Mouse (Mus musculus): ENCODE data around the gene Tpk1.

Tpk1 gene

GRCm38 (mm10) chr6:43522046-43522445, 144.0 kb downstream of the Tpk1 start:
- no peak for DNase-seq (ENCODE audit: low read depth)

GRCm38 (mm10) chr6:43520218-43520617, 145.9 kb downstream of the Tpk1 start:
- no peak for DNase-seq (ENCODE audit: low read depth)

DNA sequence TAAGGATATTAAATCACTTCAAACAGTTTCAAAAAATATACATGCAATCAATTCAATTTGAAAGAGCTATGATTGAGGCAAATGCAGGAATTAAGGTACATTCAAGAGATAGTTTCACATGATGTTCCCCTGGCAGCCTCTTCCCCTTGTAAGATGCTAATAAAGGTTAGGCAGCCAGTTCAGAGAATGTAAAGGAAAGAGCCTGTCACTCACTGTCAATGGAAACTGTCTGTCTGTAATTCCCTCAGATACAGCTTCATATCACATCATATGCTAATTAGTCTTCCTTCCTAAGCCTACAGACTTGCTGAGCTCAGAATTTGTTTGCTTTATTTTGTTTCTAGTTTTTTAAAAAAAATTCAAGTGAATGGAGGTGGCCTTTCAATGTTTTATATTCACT, 147.7 kb downstream of the Tpk1 start:
- no peak for DNase-seq (ENCODE audit: low read depth)

DNA sequence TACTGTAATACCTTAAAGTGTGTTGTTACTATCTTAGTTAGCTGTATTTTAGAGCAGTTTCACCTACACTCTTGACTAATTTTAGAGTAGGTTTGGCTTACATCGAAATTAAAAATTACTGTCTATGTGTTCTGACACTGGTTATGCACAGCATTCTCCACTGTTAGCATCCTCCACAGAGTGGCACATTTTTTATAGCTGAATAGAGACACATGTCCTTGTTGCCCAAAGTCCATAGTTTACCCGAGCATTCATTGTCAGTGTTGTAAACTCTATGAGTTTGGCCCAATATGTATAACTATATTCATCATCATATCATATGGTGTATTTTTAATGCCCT, 148.8 kb downstream of the Tpk1 start:
- DNase-seq (ENCODE audit: low read depth) = no peak

GRCm38 (mm10) chr6:43516593-43517315, 149.3 kb downstream of the Tpk1 start:
- no peak for DNase-seq (ENCODE audit: low read depth)

DNA sequence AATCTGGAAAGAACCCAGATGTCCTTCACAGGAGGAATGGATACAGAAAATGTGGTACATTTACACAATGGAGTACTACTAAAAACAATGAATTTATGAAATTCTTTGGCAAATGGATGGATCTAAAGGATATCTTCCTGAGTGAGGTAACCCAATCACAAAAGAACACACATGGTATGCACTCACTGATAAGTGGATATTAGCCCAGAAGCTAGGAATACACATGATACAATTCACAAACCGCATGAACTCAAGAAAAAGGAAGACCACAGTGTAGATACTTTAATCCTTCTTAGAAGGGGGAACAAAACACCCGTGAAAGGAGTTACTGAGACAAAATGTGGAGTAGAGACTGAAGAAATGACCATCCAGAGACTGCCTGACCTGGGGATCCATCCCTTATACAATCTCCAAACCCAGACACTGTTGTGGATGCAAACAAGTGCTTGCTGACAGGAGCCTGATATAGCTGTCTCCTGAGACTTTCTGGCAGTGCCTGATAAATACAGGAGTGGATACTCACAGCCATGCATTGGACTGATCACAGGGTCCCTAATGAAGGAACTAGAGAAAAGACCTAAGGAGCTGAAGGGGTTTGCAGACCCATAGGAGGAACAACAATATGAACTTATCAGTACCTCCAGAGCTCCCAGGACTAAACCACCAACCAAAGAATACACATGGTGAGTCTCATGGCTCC, 159.2 kb downstream of the Tpk1 start:
- DNase-seq (ENCODE audit: low read depth) = peak; percentile 29

DNA sequence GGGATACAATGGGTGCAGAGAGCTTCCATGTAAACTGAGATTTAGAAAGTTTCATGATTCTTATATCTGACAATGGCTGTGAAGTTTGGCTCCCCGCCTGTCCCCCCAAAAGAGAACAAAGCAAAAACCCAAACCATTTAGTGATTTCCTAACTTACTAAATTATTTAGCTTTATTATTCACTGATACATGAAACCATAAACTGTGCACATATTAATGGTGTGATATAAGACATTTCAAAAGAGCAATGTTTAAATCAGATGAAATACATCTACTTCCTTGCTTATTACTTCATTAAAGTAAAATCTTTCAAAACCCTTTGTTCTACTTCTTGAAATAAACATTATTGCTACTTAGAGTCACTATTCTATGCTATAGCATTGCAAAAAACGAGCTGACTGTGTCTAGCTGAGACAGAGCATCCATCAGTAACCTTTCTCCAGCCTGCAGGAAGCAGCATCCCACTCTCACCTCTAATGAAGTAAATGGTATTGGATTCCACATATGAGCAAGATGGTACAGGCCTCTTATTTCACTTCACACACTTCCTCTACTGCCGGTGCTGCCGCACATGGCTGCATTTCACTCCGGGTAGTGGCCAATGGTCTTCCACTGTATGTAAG, 161.4 kb downstream of the Tpk1 start:
- no peak for DNase-seq (ENCODE audit: low read depth)

DNA sequence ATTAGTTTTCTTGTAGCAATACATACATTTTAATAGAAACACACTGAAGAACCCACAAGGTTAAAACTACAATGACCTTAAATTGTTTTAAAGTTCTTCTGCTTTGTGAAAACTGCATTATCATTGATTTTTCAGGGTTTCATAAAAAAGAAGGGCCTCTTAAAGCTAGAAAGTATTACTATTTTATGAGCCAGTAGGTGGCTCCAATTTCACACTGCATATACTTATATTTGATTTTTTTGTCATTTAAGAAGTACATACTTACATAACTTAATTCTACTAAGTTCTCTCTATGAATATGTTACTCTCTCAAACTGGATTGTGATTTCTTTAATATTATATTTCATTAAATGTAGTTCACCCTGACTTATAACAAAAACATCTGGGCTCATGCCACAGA, 173.7 kb downstream of the Tpk1 start:
- DNase-seq (ENCODE audit: low read depth) = no peak

DNA sequence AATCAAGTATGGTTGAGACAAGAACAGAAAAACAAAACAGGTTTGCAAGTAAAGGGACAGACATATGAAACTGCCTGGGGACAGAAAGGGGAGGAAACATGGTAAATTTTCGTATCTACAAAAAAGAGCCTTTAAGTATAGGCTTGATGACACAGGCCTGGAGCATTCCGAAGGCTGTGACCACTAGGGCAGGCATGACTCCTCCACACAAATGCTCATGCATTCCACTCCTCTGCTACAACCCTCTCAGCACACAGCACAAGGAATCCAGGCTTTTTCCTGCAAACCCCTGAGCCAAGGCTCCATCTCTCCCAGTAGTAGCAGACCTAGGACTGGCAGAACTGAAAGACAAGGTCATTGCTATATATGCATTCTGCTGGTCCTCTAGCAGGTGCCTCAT, 179.4 kb downstream of the Tpk1 start:
- DNase-seq (ENCODE audit: low read depth) = no peak

- no peak for DNase-seq (ENCODE audit: low read depth)
Measured at GRCm38 (mm10) chr6:43480687-43481086, 185.4 kb downstream of the Tpk1 start.

DNA sequence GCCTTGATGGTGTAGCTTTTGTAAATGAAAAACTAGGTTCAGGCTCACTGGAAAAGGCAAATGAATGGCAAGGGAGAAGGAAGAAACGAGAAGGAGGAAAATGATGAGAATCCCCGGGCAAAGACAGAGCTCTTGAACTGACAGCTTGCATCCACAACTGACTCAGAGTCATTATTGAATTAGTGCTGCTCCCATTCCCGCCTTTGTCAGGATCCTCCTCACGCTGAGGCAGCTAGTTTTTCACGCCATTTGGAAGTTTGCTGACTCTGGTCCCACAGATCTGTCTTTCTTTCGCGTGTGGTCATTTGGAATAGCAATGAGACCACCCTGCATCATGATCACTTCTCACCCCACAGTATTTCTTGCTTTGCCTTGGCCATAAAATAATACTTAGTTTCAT, 187.3 kb downstream of the Tpk1 start:
- no peak for DNase-seq (ENCODE audit: low read depth)

GRCm38 (mm10) chr6:43476406-43476805, 189.7 kb downstream of the Tpk1 start:
- no peak for DNase-seq (ENCODE audit: low read depth)

DNA sequence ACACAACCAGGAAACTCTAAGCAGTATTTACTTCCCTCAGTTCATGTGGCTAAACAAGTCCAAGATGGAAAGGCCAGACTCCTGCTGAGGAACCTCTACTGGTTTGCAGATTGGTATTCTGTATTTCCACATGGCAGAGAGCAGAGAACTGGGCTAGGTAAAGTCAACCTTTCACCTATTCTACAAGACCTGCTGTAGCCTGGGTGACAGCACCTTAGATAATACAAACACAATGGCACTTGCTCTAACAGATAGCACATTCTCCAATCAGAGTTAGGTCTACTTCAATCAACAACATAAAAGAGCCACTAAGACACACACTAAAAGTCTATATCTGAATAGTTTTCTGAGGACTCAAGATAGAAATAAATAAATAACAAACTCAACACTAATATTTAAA, 190.2 kb downstream of the Tpk1 start:
- no peak for DNase-seq (ENCODE audit: low read depth)

DNA sequence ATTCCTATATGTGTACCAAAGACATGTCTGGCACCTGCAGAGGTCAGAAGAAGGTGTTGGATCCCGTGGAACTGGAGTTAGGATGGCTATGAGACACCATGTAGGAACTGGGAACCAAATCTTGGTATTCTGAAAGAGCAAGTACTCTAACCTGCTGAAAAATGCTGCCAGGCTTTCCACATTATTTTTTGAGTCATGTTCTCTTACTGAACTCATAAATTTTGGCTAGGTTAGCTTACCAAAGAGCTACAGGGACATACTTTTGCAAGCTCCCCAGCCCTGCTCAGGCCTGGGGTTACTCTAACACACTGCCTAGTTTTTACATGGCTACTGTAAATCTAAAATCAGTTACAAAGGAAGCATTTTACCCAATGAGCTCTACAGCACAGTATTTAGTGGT, 194.5 kb downstream of the Tpk1 start:
- DNase-seq (ENCODE audit: low read depth) = no peak

- DNase-seq (ENCODE audit: low read depth) = no peak
Measured at GRCm38 (mm10) chr6:43468821-43469594, 197.1 kb downstream of the Tpk1 start.

DNA sequence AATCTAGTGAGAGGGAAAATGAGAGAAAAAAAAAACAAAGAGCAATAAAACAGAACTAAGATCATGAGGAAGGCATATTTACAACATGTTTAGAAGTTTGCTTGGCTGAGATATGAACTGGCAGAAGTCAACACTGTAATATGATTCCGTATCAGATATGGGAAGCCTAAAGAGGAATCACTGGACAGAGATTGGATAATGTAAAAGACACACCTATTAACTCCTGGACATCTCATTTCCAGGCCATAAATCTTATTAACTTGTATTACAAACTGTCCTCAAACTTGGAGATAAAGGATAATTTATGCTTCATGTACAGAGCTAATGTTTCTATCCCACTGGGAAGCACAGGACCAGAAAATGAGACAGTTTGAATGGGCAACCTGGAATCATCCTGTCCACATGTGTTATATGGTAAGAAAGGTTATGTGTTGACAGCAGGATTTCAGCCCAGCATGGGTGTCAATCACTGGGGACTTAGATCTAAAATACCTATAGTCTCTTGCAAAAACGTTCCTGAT, 203.2 kb downstream of the Tpk1 start:
- no peak for DNase-seq (ENCODE audit: low read depth)

GRCm38 (mm10) chr6:43462189-43462848, 203.8 kb downstream of the Tpk1 start:
- DNase-seq (ENCODE audit: low read depth) = no peak

- DNase-seq (ENCODE audit: low read depth) = no peak
Measured at GRCm38 (mm10) chr6:43459082-43459481, 207.0 kb downstream of the Tpk1 start.

- DNase-seq (ENCODE audit: low read depth) = no peak
Measured at GRCm38 (mm10) chr6:43457989-43458388, 208.1 kb downstream of the Tpk1 start.

DNA sequence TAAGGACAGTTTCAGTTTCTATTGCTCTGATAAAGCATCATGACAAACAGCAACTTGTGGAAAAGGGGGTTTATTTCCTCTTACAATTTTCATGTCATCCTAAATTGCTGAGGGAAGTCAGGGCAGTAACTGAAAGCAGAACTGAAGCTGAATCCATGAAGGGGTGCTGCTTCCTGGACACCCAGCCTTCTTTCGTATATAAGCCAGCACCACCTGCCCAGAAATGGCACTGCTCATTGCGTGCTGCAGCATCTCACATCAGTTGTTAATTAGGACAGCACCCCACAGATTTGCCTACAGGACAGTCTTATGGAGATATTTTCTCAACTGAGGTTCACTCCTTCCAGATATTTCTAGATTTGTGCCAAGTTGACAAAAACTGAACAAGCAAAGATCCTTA, 216.6 kb downstream of the Tpk1 start:
- DNase-seq (ENCODE audit: low read depth) = no peak

GRCm38 (mm10) chr6:43445856-43446255, 220.2 kb downstream of the Tpk1 start:
- DNase-seq (ENCODE audit: low read depth) = no peak

DNA sequence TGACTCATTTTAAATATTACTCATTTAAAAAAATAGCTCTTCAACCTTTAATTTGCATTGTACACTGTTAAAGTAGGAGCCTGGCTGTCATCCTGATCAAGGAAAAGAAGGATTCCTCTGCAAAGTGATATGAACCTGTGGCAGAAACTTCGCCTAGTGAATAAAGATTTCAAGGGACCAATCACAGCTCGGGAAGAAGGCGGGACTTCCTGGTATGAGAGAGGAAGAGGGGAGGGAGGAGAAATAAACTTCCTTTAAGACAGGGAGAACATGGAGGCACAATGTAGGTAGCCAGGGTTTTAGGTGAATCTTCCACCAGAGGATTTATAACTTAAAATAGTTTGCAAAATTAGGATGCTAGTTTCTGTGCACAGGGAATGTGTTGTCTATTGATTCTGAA, 223.9 kb downstream of the Tpk1 start:
- no peak for DNase-seq (ENCODE audit: low read depth)
